Mouse (Mus musculus) heart, adult 2 months (tissue): ENCODE data around the gene Adam19. TPM values are rescaled to one million over a fixed set of nuclear protein-coding genes. Genes with fewer than 3 reads are reported as not detected.
"Not testable (repeated sequence)": the region's sequence is repeated elsewhere in the genome, so short reads cannot be mapped to it uniquely, and the experiment has no call there.

Experiments used
- DNase-seq, 2 experiments: peaks; one replicate each; pipeline ENCODE4 v3.0.0; 2021
- H3K27ac ChIP-seq: fragments of 200-600 bp; 2 replicates; pipeline ENCODE4 v1.8.1; 2022
- H3K27me3 ChIP-seq: fragments of 200-500 bp; 2 replicates; pipeline ENCODE4 v1.6.1; 2012; ENCODE audit warnings: mild to moderate bottlenecking, low read length, inconsistent platforms, mixed read lengths; ENCODE audit not compliant: control insufficient read depth, insufficient read depth
- H3K36me3 ChIP-seq: fragments of 200-500 bp; 2 replicates; pipeline ENCODE4 v1.6.1; 2012; ENCODE audit warnings: low read length, inconsistent platforms; ENCODE audit not compliant: control insufficient read depth, insufficient read depth
- H3K4me1 ChIP-seq: fragments of 200-500 bp; 2 replicates; pipeline ENCODE4 v1.6.1; 2011; ENCODE audit warnings: low read length; ENCODE audit not compliant: control insufficient read depth, insufficient read depth
- H3K4me3 ChIP-seq: fragments of 200-600 bp; 2 replicates; pipeline ENCODE4 v1.8.1; 2022
- H3K79me2 ChIP-seq: fragments of 200-500 bp; replicated peaks from 2 replicates; pipeline ENCODE4 v1.6.1; 2012; ENCODE audit warnings: mild to moderate bottlenecking, inconsistent platforms, low read length, moderate library complexity, mixed read lengths; ENCODE audit not compliant: control insufficient read depth, insufficient read depth
- H3K9ac ChIP-seq: fragments of 200-500 bp; 2 replicates; pipeline ENCODE4 v1.6.1; 2012; ENCODE audit warnings: low read depth, mild to moderate bottlenecking, control low read depth, inconsistent platforms, low read length, mixed read lengths
- CTCF ChIP-seq: fragments of 200-600 bp; IDR thresholded peaks from 2 replicates; pipeline ENCODE4 v1.8.1; 2022; ENCODE audit warnings: antibody characterized with exemption, mild to moderate bottlenecking, moderate library complexity
- EP300 ChIP-seq: fragments of 200-500 bp; IDR thresholded peaks from 2 replicates; pipeline ENCODE4 v1.6.1; 2011; ENCODE audit warnings: low read depth, low read length, control low read depth; ENCODE audit not compliant: insufficient read depth
- POLR2A ChIP-seq: fragments of 200-500 bp; IDR thresholded peaks from 2 replicates; pipeline ENCODE4 v1.6.1; 2011; ENCODE audit warnings: mild to moderate bottlenecking, low read depth, low read length, control low read depth; ENCODE audit not compliant: insufficient read depth
- WGBS: fragments of 180-500 bp; shearing (Covaris S2); methylation state at CpG from one replicate; pipeline ENCODE4 v1.1.7; 2018; 5-methylcytosine and 5-hydroxymethylcytosine counted together
- intact Hi-C: fragments of 180-260 bp; cut with DNase I; formaldehyde crosslinking; loops from one replicate; pipeline ENCODE4 v1.15.1; 2025
- polyA plus RNA-seq: library from polyadenylated mRNA; depleted of rRNA; stranded (reverse); fragments of >200 nt; gene quantifications from 2 replicates; pipeline ENCODE4 v1.2.3, GENCODE M21; 2012
- total RNA-seq, 2 experiments: library from RNA; stranded (reverse); gene quantifications; 2 replicates each; pipeline ENCODE4 v1.2.3; 2021

Adam19 gene
- total and polyA plus RNA-seq, 3 experiments, result 17.7 to 63.9 (median 21.9) TPM

DNA sequence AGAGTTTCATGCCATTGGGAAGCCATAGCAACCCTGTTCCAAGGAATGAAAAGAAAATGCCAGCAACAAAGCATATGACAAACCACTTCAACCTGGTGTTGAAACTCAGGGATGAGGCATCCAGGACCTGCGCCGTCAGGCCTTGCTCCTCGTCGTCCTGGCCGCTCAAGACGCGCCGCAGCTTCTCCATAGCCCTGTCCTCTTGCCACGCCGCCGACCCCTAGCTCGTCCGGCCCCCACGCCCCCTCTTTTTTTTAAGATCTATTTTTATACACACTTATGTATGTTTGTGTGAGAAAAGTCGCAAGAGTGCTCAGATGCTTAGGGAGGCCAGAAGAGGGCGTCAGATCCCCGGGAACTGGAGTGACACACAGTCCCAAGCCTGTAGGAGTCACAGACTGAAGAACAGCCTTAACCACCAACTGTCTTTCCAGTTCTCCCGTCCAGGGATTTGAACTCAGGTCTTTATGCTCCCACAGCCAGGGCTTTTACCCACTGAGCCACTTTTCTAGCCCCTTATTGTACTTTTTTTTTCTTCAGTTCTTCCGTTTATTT is 3.6 kb upstream of the Adam19 start, which contains the start of gene Gm12166:
TSS of gene Gm12166 (minus strand) at position 217 of the 555 bp plus-strand sequence.
- H3K27ac ChIP-seq, H3K36me3 ChIP-seq, H3K27me3 ChIP-seq, H3K4me1 ChIP-seq, H3K79me2 ChIP-seq, H3K9ac ChIP-seq, H3K4me3 ChIP-seq: not testable (repeated sequence)
- 29% methylated on average over 19 of the region's 19 CpGs for WGBS
- peak; percentile 75 to 81 for DNase-seq
- intact Hi-C loops, result loop anchor here (1.0 to 5.0 kb wide), 3 partner anchors 35 to 163 kb away; no protein-coding TSS in a partner anchor
- TF ChIP-seq EP300 (peak; percentile 88), CTCF (peak; percentile 72)

DNA sequence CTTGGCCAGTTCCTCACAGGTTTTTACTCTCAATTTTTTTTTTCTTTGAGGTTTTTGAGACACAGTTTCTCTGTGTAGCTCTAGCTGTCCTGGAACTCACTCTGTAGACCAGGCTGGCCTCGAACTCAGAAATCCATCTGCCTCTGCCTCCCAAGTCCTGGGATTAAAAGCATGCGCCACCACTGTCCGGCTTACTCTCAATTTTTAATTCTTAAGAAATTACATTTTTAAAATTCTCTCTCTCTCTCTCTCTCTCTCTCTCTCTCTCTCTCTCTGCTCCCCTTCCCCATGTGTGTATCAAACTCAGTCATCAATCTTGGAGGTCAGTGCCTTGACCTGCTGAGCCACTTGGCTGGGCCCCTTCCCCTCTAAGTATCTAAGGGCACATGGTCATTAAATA is 2.3 kb upstream of the Adam19 start:
- not testable (repeated sequence) for H3K27ac ChIP-seq, DNase-seq, H3K4me1 ChIP-seq, H3K79me2 ChIP-seq, H3K9ac ChIP-seq, H3K27me3 ChIP-seq, H3K4me3 ChIP-seq, H3K36me3 ChIP-seq
- WGBS, result 96% methylated on average over 3 of the region's 3 CpGs
- intact Hi-C loops, result loop anchor here (5.0 kb wide), 1 partner anchor 36 kb away; no protein-coding TSS in a partner anchor

DNA sequence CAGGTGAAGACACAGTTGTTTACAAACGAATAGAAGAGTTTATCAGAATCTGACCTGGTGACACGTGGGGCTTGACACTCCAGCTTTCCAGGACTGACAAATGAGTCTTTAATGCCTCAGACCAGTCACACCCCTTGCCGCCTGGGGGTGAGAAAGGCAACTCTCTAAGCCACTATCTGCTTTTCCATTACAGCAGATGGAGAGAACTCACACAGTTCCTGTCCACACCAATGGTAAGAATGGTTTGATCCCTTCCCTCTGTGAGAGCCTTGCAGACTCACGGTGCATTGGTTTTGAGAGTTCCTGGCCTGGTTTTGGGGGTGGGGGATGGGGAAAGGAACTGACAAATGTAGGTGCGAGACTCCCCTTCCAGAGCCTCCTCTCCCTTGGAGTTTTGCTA is 1.5 kb upstream of the Adam19 start:
- H3K4me3 ChIP-seq, result no peak overlapping the region
- no peaks in the 10 kb centered on the region; the same call in 1 of the 2 replicates for H3K4me1 ChIP-seq
- peaks cover 9% of the 10 kb centered on the region for H3K36me3 ChIP-seq
- no peak overlapping the region for H3K9ac ChIP-seq
- no peak for DNase-seq
- no peak overlapping the region for H3K27ac ChIP-seq
- intact Hi-C loops, result loop anchor here (5.0 kb wide), 1 partner anchor 37 kb away; no protein-coding TSS in a partner anchor
- H3K27me3 ChIP-seq, result no peaks in the 10 kb centered on the region
- WGBS, result 81% methylated on average over 5 of the region's 5 CpGs
- no peaks in the 10 kb centered on the region for H3K79me2 ChIP-seq
- TF ChIP-seq EP300, result no peak
- TF ChIP-seq CTCF, result no peak
- TF ChIP-seq POLR2A, result no peak

- Histone ChIP-seq H3K4me1 (peaks cover 3% of the 10 kb centered on the region), H3K79me2 (0 out of 2 replicates have a peak, but pooled peaks cover 2% of the 10 kb centered on the region), H3K27me3 (no peaks in the 10 kb centered on the region), H3K4me3 (peak overlapping the region; percentile 84), H3K9ac (peak overlapping the region; percentile 91), H3K36me3 (peaks cover 9% of the 10 kb centered on the region), H3K27ac (peak overlapping the region; percentile 90)
- whole genome bisulfite sequencing, result 37% methylated on average over 13 of the region's 13 CpGs
- no peak for DNase-seq
- intact Hi-C loops, result loop anchor here (5.0 kb wide), 1 partner anchor 38 kb away; no protein-coding TSS in a partner anchor
- TF ChIP-seq CTCF, result no peak
- TF ChIP-seq POLR2A, result no peak
- no peak for TF ChIP-seq EP300
Observed at GRCm38 (mm10) chr11:46054911-46055895, 589 bp upstream of the Adam19 start.

DNA sequence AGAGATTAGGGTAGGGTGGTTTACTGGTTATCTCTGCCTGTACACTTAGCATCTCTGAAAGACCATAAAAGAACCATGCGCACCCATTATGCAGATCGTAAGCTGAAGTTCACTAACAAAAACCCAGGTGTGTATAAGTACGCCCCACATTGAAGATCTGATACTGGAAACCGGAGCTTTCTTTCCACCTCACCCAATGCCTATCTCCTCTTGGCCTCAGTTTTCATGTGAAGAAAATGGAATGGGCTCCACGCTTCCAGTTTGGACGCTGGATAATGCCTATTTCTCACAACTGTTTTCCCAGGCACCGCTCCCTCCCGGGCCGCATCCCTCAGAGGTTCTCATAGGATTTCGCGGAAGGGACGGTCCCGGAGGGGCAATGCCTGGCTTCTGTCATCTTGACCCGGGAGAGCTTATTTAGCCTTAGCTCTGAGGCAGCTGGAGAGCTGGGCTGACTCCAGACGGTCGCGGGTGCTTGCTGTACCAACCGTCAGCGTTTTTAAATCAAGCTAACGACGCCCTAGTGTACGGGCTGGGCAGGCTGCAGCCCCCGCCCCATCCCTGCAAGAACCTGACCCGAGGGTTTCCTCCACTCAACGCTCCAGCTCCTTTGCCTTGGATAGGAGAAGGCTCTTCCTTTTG is 1.1 kb downstream of the Adam19 start:
- intact Hi-C loops, result no loop called here
- no peaks in the 10 kb centered on the region for H3K27me3 ChIP-seq
- H3K27ac ChIP-seq, result peak overlapping the region; percentile 90
- under 1% methylated on average over 25 of the region's 25 CpGs for WGBS
- peak overlapping the region; percentile 84 for H3K4me3 ChIP-seq
- H3K9ac ChIP-seq, result peak overlapping the region; percentile 91
- DNase-seq, result peak; percentile 67 to 73
- peaks cover 9% of the 10 kb centered on the region for H3K4me1 ChIP-seq
- 0 out of 2 replicates have a peak, but pooled peaks have one; percentile 24 for TF ChIP-seq POLR2A
- TF ChIP-seq EP300, result no peak
- no peak for TF ChIP-seq CTCF
- H3K36me3 ChIP-seq, result peaks cover 14% of the 10 kb centered on the region
- 0 out of 2 replicates have a peak, but pooled peaks cover 2% of the 10 kb centered on the region for H3K79me2 ChIP-seq
